Mouse (Mus musculus): ENCODE measurements around the gene Prickle4.

DNA sequence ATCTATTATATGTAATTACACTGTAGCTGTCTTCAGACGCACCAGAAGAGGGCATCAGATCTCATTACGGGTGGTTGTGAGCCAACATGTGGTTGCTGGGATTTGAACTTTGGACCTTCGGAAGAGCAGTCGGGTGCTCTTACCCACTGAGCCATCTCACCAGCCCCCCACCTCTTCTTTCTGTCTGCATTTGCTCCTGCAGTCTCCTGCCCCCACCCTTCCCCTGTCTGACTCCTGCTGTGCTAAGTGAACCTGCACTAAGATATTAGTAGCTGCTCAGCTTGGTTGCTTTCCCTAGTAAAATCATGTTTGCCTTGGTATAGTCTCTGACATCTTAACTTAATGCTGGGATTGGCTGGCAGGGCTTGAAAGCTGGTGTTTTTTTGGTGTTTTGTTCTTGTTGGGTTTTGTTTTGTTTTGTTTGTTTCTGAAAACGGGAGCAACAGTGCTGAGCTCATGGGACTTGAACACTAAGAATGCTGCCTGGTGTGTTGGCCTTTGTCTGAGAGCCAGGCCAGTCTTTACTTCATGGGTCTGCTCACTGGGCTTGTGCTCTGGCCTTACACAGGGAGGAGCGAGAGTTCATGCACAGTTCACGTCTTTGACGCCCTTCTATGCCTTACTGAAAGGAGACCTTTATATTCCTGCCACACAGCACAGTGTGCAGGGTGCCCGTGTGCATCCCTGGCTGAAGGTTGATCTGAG is 31.4 kb downstream of the Prickle4 start:
- TF ChIP-seq POLR2A (IDR thresholded peaks at IDR 0.05; ENCODE audit: insufficient read depth, low read depth, low read length) (no peak), CTCF (IDR thresholded peaks at IDR 0.05; ENCODE audit: insufficient read depth, low read depth, low read length) (no peak)

Measured in olfactory bulb, adult 2 months (tissue).